Mouse (Mus musculus) hematopoietic stem cell, adult 5-6 weeks (primary cell): Measurements from ENCODE around the gene Fdxacb1. TPM values are rescaled to one million over a fixed set of nuclear protein-coding genes. Genes with fewer than 3 reads are reported as not detected.

Experiments used
- ATAC-seq, 2 experiments: fragments of 125-278 bp in 1 of 2; replicated peaks in 1 of 2; 2 replicates each; pipeline ENCODE4 v1.8.0; 2016 to 2017; ENCODE audit warnings: inconsistent platforms in 2 of 2, mild to moderate bottlenecking in 2 of 2, moderate number of reproducible peaks in 2 of 2, low read depth in 1 of 2, moderate TSS enrichment in 1 of 2; ENCODE audit not compliant: low FRiP score in 2 of 2, poor library complexity in 2 of 2, severe bottlenecking in 2 of 2, insufficient read depth in 1 of 2, low TSS enrichment in 1 of 2
- total RNA-seq: library from RNA; stranded (forward); fragments of 172-1452, 232-1000 nt; gene quantifications from 2 replicates; pipeline ENCODE4 v1.2.3, GENCODE M21; 2017

Fdxacb1 gene
- total RNA-seq, 1 experiment from 2014 or later, result 8.9 TPM

- ATAC-seq, result no peak
Measured at GRCm38 (mm10) chr9:50776162-50776760, 8.2 kb downstream of the Fdxacb1 start.

- ATAC-seq, result peak in 1 of 2 experiments; percentile 53; a peak in 1 of 4 replicates
Measured at GRCm38 (mm10) chr9:50782155-50782554, 14.1 kb downstream of the Fdxacb1 start.

GRCm38 (mm10) chr9:50795266-50795665 is 27.2 kb downstream of the Fdxacb1 start:
- no peak for ATAC-seq

GRCm38 (mm10) chr9:50796776-50797175 is 28.7 kb downstream of the Fdxacb1 start:
- ATAC-seq, result no peak

- no peak for ATAC-seq
Measured at GRCm38 (mm10) chr9:50797641-50798040, 29.6 kb downstream of the Fdxacb1 start.

- no peak; a peak in 1 of 4 replicates for ATAC-seq
Measured at GRCm38 (mm10) chr9:50798368-50798767, 30.3 kb downstream of the Fdxacb1 start.

- peak; percentile 67 to 78; a peak in 3 of 4 replicates for ATAC-seq
Measured at GRCm38 (mm10) chr9:50800985-50801384, 32.9 kb downstream of the Fdxacb1 start.

- ATAC-seq, result peak in 1 of 2 experiments; percentile 50; a peak in 2 of 4 replicates
Measured at GRCm38 (mm10) chr9:50803055-50803671, 35.1 kb downstream of the Fdxacb1 start.

GRCm38 (mm10) chr9:50808471-50808870 is 40.4 kb downstream of the Fdxacb1 start:
- no peak for ATAC-seq

GRCm38 (mm10) chr9:50809146-50809545 is 41.1 kb downstream of the Fdxacb1 start:
- ATAC-seq, result no peak

- no peak for ATAC-seq
Measured at GRCm38 (mm10) chr9:50811187-50811586, 43.2 kb downstream of the Fdxacb1 start.

GRCm38 (mm10) chr9:50811746-50812145 is 43.7 kb downstream of the Fdxacb1 start:
- ATAC-seq, result no peak

- no peak for ATAC-seq
Measured at GRCm38 (mm10) chr9:50813796-50814195, 45.8 kb downstream of the Fdxacb1 start.

GRCm38 (mm10) chr9:50815666-50816065 is 47.6 kb downstream of the Fdxacb1 start:
- ATAC-seq, result no peak

- no peak for ATAC-seq
Measured at GRCm38 (mm10) chr9:50816512-50816911, 48.5 kb downstream of the Fdxacb1 start.

GRCm38 (mm10) chr9:50818050-50818449 is 50.0 kb downstream of the Fdxacb1 start:
- peak in 1 of 2 experiments; percentile 67; a peak in 2 of 4 replicates for ATAC-seq

GRCm38 (mm10) chr9:50819716-50820115 is 51.7 kb downstream of the Fdxacb1 start:
- ATAC-seq, result no peak

GRCm38 (mm10) chr9:50821651-50822050 is 53.6 kb downstream of the Fdxacb1 start:
- ATAC-seq, result no peak

- no peak for ATAC-seq
Measured at GRCm38 (mm10) chr9:50822216-50822615, 54.2 kb downstream of the Fdxacb1 start.
